20 mouse cellular contexts compared by ENCODE assay signal in the genomic region with DNA sequence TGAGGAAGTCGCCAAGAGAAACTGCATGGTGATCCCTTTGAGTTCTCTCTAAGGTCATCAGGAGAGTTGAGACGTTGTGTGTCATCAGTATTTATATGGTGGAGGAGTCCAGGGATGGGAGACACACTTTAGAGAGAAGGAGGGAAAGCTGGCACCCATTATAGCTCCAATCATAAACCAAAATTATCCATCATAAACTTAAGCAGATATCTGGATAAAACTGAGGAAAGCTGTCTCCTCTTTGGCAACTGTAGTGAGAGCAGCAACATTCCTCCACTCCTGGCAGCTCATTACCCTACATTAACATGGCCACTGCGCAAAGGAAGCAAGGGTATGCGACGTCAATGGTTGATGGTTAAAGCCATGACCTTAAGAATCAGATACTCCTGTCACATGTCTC.
DNase-seq lines count a peak whose midpoint lies in the region; ATAC-seq and TF ChIP-seq lines count a peak whose summit lies in the region.
"Had no signal": no experiment of that assay in that cellular context is flagged by ENCODE, and none has a peak within 500 bp of the region (broad histone marks: within the 10 kb centered on the region; RNA-seq: fewer than 3 reads in every experiment).

No protein-coding gene starts in this region.

- H3K9me3 ChIP-seq in stomach, embryonic 14.5 days (ENCODE audit: control insufficient read depth, low read depth, low read length) = no peaks in the 10 kb centered on the region
- H3K9me3 ChIP-seq in stomach, postnatal 0 days (ENCODE audit: control insufficient read depth, low read length) = no peaks in the 10 kb centered on the region
- H3K9me3 ChIP-seq in heart, embryonic 10.5 days = no peaks in the 10 kb centered on the region
- H3K9me3 ChIP-seq: embryonic facial prominence, embryonic 13.5 days; forebrain, embryonic 10.5 days; heart, embryonic 15.5 days; hindbrain, embryonic 10.5 days had no signal

- TF ChIP-seq CTCF in gastrocnemius, adult 2 months (IDR thresholded peaks at IDR 0.05) = no peak
- TF ChIP-seq CTCF in stomach, postnatal 0 days (IDR thresholded peaks at IDR 0.05; ENCODE audit: low read depth) = no peak

- intact Hi-C loops in gastrocnemius, adult 2 months (cut with DNase I) = no loop called here
- intact Hi-C loops in gastrocnemius, postnatal 14 days (cut with DNase I; ENCODE audit: low total_unique reads) = no loop called here
- intact Hi-C loops in heart, postnatal 25 days (cut with DNase I) = no loop called here

- DNase-seq in gastrocnemius, adult 2 months = no peak
- DNase-seq in gastrocnemius, postnatal 14 days = no peak
- DNase-seq in stomach, postnatal 0 days (ENCODE audit: low spot score) = no peak
- peak; percentile 28 for DNase-seq in lung, postnatal 36 days
- DNase-seq in heart, embryonic 10.5 days (ENCODE audit: low spot score) = no peak
- no peak for DNase-seq in heart, postnatal 25 days (ENCODE audit: low spot score)
- no peak for DNase-seq in layer of hippocampus, postnatal 25 days (ENCODE audit: extremely low spot score in 1 of 2, low spot score in 1 of 2)
- DNase-seq: adrenal gland, postnatal 14 days; cerebellum, adult 11-12 months; cerebellum, adult 9-10 months; cerebellum, postnatal 25 days had no signal

- no peaks in the 10 kb centered on the region for H3K36me3 ChIP-seq in stomach, embryonic 14.5 days (ENCODE audit: control insufficient read depth, insufficient read depth, low read length)
- H3K36me3 ChIP-seq in stomach, postnatal 0 days (ENCODE audit: control insufficient read depth, insufficient read depth, low read length) = no peaks in the 10 kb centered on the region
- no peaks in the 10 kb centered on the region for H3K36me3 ChIP-seq in heart, embryonic 10.5 days
- H3K36me3 ChIP-seq: embryonic facial prominence, embryonic 13.5 days; forebrain, embryonic 10.5 days; heart, embryonic 15.5 days; hindbrain, embryonic 10.5 days had no signal

- no peak overlapping the region for H3K9ac ChIP-seq in stomach, embryonic 14.5 days (replicated peaks; ENCODE audit: low read depth, low read length)
- H3K9ac ChIP-seq in stomach, postnatal 0 days (ENCODE audit: low read length) = no peak overlapping the region
- H3K9ac ChIP-seq: embryonic facial prominence, embryonic 13.5 days; heart, embryonic 15.5 days; hindbrain, embryonic 14.5 days had no signal

- peaks cover 6% of the 10 kb centered on the region; the same call in 1 of the 2 replicates for H3K4me1 ChIP-seq in stomach, embryonic 14.5 days (ENCODE audit: control insufficient read depth, insufficient read depth, low read length)
- no peaks in the 10 kb centered on the region; the same call in 1 of the 2 replicates for H3K4me1 ChIP-seq in stomach, postnatal 0 days (replicated peaks; ENCODE audit: control insufficient read depth, insufficient read depth)
- H3K4me1 ChIP-seq in heart, embryonic 10.5 days = no peaks in the 10 kb centered on the region
- H3K4me1 ChIP-seq: heart, embryonic 15.5 days; hindbrain, embryonic 10.5 days had no signal

- no peak for ATAC-seq in stomach, embryonic 14.5 days (ENCODE audit: insufficient number of reproducible peaks, insufficient read depth, low FRiP score, low read depth)
- no peak for ATAC-seq in stomach, postnatal 0 days (ENCODE audit: low FRiP score, low TSS enrichment)
- ATAC-seq: forebrain, embryonic 14.5 days had no signal

- no peak overlapping the region for H3K4me2 ChIP-seq in stomach, embryonic 14.5 days (replicated peaks; ENCODE audit: low read depth, low read length)
- no peak overlapping the region for H3K4me2 ChIP-seq in stomach, postnatal 0 days (replicated peaks; ENCODE audit: low read depth)
- H3K4me2 ChIP-seq: embryonic facial prominence, embryonic 13.5 days; heart, embryonic 11.5 days; heart, embryonic 15.5 days; hindbrain, embryonic 14.5 days had no signal

- TF ChIP-seq EP300 in stomach, postnatal 0 days (optimal IDR thresholded peaks at IDR 0.05) = no peak

- WGBS in stomach, embryonic 14.5 days = 60% methylated on average over 5 of the region's 5 CpGs
- 50% methylated on average over 5 of the region's 5 CpGs for WGBS in stomach, postnatal 0 days
- WGBS in heart, embryonic 10.5 days = 78% methylated on average over 5 of the region's 5 CpGs

- H3K27me3 ChIP-seq in stomach, embryonic 14.5 days (ENCODE audit: control insufficient read depth, insufficient read depth, low read length) = no peaks in the 10 kb centered on the region
- H3K27me3 ChIP-seq in stomach, postnatal 0 days (ENCODE audit: control insufficient read depth, insufficient read depth, low read length) = no peaks in the 10 kb centered on the region
- no peaks in the 10 kb centered on the region for H3K27me3 ChIP-seq in heart, embryonic 10.5 days (ENCODE audit: insufficient read depth, poor library complexity, severe bottlenecking)
- H3K27me3 ChIP-seq: embryonic facial prominence, embryonic 13.5 days; heart, embryonic 15.5 days had no signal

- no peak overlapping the region for H3K4me3 ChIP-seq in gastrocnemius, adult 2 months
- no peak overlapping the region for H3K4me3 ChIP-seq in stomach, embryonic 14.5 days (ENCODE audit: low read depth, low read length)
- H3K4me3 ChIP-seq in stomach, postnatal 0 days (ENCODE audit: low read depth, low read length) = no peak overlapping the region
- no peak overlapping the region for H3K4me3 ChIP-seq in heart, embryonic 10.5 days
- H3K4me3 ChIP-seq: embryonic facial prominence, embryonic 13.5 days; erythroblast, embryonic 14.5 days; forebrain, embryonic 10.5 days; heart, embryonic 15.5 days; hindbrain, embryonic 10.5 days had no signal

- H3K27ac ChIP-seq in gastrocnemius, adult 2 months = peak overlapping the region; percentile 3; the same call in 1 of the 2 replicates
- H3K27ac ChIP-seq in stomach, embryonic 14.5 days (ENCODE audit: low read length) = peak overlapping the region; percentile 23; the same call in 1 of the 2 replicates
- H3K27ac ChIP-seq in stomach, postnatal 0 days (replicated peaks) = no peak overlapping the region
- no peak overlapping the region for H3K27ac ChIP-seq in heart, embryonic 10.5 days
- H3K27ac ChIP-seq: embryonic facial prominence, embryonic 13.5 days; forebrain, embryonic 10.5 days; heart, embryonic 15.5 days; hindbrain, embryonic 10.5 days; hindbrain, embryonic 14.5 days had no signal

Comparison
In these comparisons a context has a peak if more than half of its experiments do, and no peak if none do; other contexts are left out.
1. H3K27ac ChIP-seq: peak in gastrocnemius, adult 2 months (single experiment) and stomach, embryonic 14.5 days (single experiment); none in stomach, postnatal 0 days (single experiment) and heart, embryonic 10.5 days (single experiment).